Mouse (Mus musculus): ENCODE data around the gene Soat2.

DNA sequence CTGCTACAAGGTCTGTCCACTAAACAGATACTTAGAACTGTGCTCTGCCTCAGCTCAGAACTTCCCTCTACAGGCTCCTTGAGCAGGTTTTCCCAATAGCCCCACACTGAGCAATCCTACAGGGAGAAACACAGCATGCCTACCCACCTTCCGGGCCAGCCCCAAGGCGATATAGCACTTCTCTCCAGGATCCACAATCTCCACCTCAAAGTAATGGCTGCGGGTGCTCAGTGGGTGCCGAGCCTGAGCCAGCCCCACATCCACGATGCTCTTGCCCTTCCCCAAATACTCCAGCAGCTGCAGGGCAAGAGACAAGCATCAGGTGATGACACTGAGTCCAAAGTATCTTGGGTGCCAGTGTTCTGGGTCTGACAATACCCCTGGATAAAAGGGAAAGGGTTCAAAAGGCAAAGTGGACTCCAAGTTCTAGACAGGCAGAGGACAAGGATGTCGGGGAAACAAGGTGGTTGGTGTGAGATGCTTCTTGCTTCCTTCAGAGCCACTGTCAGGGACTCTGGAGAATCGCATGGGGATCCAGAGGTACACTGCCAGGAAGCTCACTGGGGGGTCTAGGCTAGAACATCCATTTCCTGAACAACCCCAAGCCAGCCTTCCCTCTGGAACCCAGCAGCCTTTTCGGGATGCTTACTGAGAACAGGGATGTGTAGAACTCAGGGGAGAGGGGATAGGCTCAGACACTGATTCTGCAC is 31.1 kb upstream of the Soat2 start:
- TF ChIP-seq CTCF (IDR thresholded peaks at IDR 0.05; ENCODE audit: extremely low read depth, insufficient read depth, low read length) (no peak), POLR2A (IDR thresholded peaks at IDR 0.05; ENCODE audit: extremely low read depth, insufficient read depth, low read length) (no peak)
